Mouse (Mus musculus) hindbrain, embryonic 15.5 days (tissue): ENCODE measurements around the gene Igdcc3. TPM values are rescaled to one million over a fixed set of nuclear protein-coding genes. Genes with fewer than 3 reads are reported as not detected.

Source experiments
- ATAC-seq: fragments of 200-750 bp; cut with Nextera tagmentation; 2 replicates; pipeline ENCODE4 v1.8.0; 2017; ENCODE audit warnings: low read depth, moderate number of reproducible peaks, moderate TSS enrichment; ENCODE audit not compliant: low FRiP score
- H3K27ac ChIP-seq: fragments of 300-500 bp; sonication (generic); replicated peaks from 2 replicates; pipeline ENCODE4 v1.5.1; 2015; ENCODE audit warnings: mild to moderate bottlenecking, inconsistent platforms
- H3K27me3 ChIP-seq: fragments of 300-500 bp; sonication (generic); 2 replicates; pipeline ENCODE4 v1.6.1; 2015; ENCODE audit warnings: control low read depth, inconsistent platforms
- H3K36me3 ChIP-seq: fragments of 300-500 bp; sonication (generic); 2 replicates; pipeline ENCODE4 v1.6.1; 2015; ENCODE audit warnings: control low read depth, inconsistent platforms
- H3K4me1 ChIP-seq: fragments of 300-500 bp; sonication (generic); replicated peaks from 2 replicates; pipeline ENCODE4 v1.6.1; 2015; ENCODE audit warnings: control low read depth, inconsistent platforms
- H3K4me2 ChIP-seq: fragments of 300-500 bp; sonication (generic); 2 replicates; pipeline ENCODE4 v1.6.1; 2015; ENCODE audit warnings: moderate library complexity, mild to moderate bottlenecking, inconsistent platforms
- H3K4me3 ChIP-seq: fragments of 300-500 bp; sonication (generic); 2 replicates; pipeline ENCODE4 v1.5.1; 2015; ENCODE audit warnings: mild to moderate bottlenecking, inconsistent platforms
- H3K9ac ChIP-seq: fragments of 300-500 bp; sonication (generic); 2 replicates; pipeline ENCODE4 v1.6.1; 2015; ENCODE audit warnings: inconsistent platforms
- H3K9me3 ChIP-seq: fragments of 300-500 bp; sonication (generic); 2 replicates; pipeline ENCODE4 v1.6.1; 2016; ENCODE audit warnings: control low read depth, inconsistent platforms
- WGBS: fragments of 180-500 bp; shearing (Covaris S2); methylation state at CpG from one replicate; pipeline ENCODE4 v1.1.7; 2015; 5-methylcytosine and 5-hydroxymethylcytosine counted together
- polyA plus RNA-seq: library from polyadenylated mRNA; unstranded; fragments of >200 nt; fragmentation: Nextera tagmentation; extraction: Ambion mirVana; gene quantifications from 2 replicates; pipeline ENCODE4 v1.2.1, GENCODE M21; 2015

Gene Igdcc3
- polyA plus RNA-seq, 1 experiment from 2014 or later = 9.9 TPM

DNA sequence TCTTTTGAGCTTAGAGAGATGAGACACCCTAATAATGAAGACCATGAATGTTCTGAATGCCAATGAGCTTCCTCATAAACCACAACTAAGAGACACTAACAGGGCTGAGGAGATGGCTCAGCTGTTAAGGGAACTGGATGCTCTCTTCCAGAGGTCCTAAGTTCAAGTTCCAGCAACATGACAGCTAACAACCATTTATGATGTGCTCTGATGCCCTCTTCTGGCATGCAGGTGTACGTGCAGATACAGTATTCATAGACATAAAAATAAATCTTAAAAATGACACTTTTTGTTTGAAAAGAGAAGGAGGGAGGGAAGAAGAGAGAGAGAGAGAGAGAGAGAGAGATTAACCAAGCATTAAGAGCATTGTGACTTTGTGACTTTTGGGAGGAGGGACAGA, 23.9 kb downstream of the Igdcc3 start:
- ATAC-seq = no peak
- 30% methylated on average over 1 of the region's 1 CpGs for WGBS
- H3K9me3 ChIP-seq = no peaks in the 10 kb centered on the region

DNA sequence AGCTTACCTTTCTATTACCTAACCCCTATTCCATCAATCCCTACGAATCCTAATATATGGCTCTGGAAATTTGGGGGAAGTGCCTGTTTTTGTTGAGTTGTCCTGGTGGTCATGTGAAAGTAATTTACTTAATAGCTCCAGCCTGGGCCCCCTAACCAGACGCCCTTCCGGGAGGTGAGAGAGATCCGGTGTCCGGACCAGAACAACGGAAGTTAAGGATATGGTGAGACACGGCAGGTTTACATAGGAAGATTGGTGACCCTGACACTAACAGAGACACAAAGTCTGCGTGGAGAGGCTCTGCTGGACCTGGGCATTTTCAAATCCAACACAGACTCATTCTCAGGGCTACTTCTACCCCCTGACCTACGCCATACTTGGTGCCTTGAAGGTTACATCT, 25.4 kb downstream of the Igdcc3 start:
- Histone ChIP-seq H3K9ac (no peak overlapping the region), H3K27ac (no peak overlapping the region), H3K9me3 (no peaks in the 10 kb centered on the region), H3K4me2 (no peak overlapping the region), H3K4me1 (peaks cover 19% of the 10 kb centered on the region), H3K27me3 (no peaks in the 10 kb centered on the region), H3K36me3 (no peaks in the 10 kb centered on the region), H3K4me3 (no peak overlapping the region)
- no peak for ATAC-seq
- 77% methylated on average over 9 of the region's 9 CpGs for whole genome bisulfite sequencing

More for the DNA sequence above, 23.9 kb downstream of the Igdcc3 start:
- Histone ChIP-seq H3K9ac (no peak overlapping the region), H3K36me3 (no peaks in the 10 kb centered on the region), H3K4me1 (peaks cover 25% of the 10 kb centered on the region), H3K27ac (no peak overlapping the region), H3K4me2 (no peak overlapping the region), H3K27me3 (no peaks in the 10 kb centered on the region), H3K4me3 (no peak overlapping the region)

DNA sequence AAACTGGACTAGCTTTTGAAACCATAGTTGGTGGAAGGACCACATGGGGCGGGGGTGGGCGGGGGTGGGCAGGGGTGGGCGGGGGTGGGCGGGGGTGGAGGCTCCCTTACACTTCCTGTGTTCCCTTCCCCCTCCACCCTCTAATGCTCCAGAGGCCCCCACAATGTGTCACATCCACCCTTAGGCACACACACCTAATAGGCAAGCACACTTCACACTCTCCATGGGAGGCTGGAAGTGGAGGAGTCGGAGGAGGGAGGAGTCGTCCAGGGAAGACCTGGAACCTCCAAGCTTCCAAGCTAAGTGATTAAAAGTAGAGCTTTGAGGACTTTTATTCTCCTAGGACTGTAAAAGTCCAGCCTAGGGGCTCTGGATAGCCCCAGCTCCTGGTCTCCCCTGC, 27.5 kb downstream of the Igdcc3 start:
- 57% methylated on average over 6 of the region's 6 CpGs for WGBS
- Histone ChIP-seq H3K4me3 (no peak overlapping the region), H3K4me1 (peaks cover under 1% of the 10 kb centered on the region; the same call in 1 of the 2 replicates), H3K27ac (peak overlapping the region; percentile 53; the same call in 1 of the 2 replicates), H3K27me3 (no peaks in the 10 kb centered on the region), H3K9me3 (no peaks in the 10 kb centered on the region), H3K9ac (no peak overlapping the region), H3K4me2 (no peak overlapping the region), H3K36me3 (no peaks in the 10 kb centered on the region)
- ATAC-seq = no peak

DNA sequence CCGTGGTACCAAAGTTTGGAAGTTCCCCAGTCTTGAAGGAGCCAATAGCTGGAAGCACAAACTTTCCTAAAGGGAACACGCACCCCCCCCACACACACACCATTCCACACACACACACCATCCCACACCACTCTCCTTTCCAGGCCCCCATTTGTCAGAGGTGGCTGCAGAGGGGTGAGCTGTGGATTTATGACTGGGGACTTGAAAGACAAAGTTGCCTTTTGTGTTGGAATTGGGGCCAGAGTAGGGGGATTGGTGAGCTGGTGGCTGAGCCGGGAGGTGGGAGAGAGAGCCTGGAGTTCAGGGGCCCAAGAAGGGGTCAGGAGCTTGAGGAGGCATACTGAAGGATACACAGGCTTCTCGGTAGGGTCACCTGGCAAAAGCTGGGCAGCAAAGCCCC, 28.0 kb downstream of the Igdcc3 start:
- no peaks in the 10 kb centered on the region; the same call in 1 of the 2 replicates for H3K4me1 ChIP-seq

DNA sequence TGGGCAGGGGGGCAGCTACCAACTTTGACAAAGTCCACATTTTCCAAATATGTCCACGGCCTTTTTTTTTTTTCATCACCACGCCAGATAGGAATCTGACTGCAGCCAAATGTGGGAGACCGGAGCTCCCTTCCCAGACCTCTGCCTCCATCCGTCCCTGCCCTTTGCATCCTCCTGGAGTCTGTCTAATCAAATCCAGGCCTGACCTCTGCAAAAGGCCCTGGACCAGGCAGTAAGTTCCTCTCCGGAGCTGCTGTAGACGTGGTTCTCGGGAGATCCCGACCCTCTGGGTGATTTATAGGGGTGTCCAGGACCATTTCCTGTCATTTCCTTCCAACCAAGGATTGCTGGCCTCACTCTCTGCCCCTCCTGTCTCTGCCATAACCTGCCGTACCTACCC, 31.7 kb downstream of the Igdcc3 start:
- Histone ChIP-seq H3K27me3 (no peaks in the 10 kb centered on the region), H3K4me1 (peaks cover 28% of the 10 kb centered on the region), H3K9me3 (no peaks in the 10 kb centered on the region), H3K36me3 (no peaks in the 10 kb centered on the region), H3K4me3 (no peak overlapping the region), H3K4me2 (no peak overlapping the region), H3K9ac (no peak overlapping the region), H3K27ac (no peak overlapping the region)
- WGBS = 75% methylated on average over 9 of the region's 9 CpGs
- no peak for ATAC-seq

More for the DNA sequence above, 28.0 kb downstream of the Igdcc3 start:
- Histone ChIP-seq H3K4me2 (no peak overlapping the region), H3K36me3 (no peaks in the 10 kb centered on the region), H3K9ac (no peak overlapping the region), H3K27me3 (no peaks in the 10 kb centered on the region), H3K9me3 (no peaks in the 10 kb centered on the region), H3K27ac (peak overlapping the region; percentile 53; the same call in 1 of the 2 replicates), H3K4me3 (no peak overlapping the region)
- ATAC-seq = no peak
- 41% methylated on average over 4 of the region's 4 CpGs for WGBS

DNA sequence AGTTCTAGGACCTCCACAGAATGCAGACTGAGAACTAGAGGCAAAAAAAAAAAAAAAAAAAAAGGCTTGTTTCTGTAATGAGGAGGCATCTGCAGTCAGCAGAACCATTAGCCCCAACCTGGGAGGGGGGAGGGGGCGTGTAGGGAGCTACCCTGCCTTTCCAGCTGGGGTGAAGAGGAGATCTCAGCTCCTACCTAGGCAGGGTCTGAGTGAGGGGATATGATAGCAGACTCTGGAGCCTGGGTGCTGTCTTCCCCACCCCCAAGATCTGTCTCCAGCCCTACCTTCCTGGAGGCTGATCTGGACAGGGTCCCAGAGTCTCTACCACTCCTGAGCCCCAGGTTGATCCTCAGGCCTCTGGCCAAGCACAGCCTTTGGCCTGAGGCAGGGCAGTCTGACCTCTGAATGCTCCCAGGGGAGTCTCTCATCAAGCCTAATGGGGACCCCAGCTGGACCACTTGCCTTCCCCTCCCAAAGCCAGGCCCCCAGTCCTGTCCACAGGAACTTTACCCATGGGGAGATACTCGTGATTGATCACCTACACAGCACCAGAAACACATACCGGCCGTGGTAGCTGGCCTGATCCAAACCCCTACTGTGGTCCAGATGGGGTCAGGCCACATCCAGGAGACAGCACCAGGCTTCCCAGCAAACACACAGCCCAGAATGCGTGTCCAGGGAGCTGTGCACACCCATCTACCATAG, 34.4 kb downstream of the Igdcc3 start:
- Histone ChIP-seq H3K4me1 (peaks cover 55% of the 10 kb centered on the region), H3K4me2 (no peak overlapping the region)
- 10% methylated on average over 5 of the region's 5 CpGs for WGBS

DNA sequence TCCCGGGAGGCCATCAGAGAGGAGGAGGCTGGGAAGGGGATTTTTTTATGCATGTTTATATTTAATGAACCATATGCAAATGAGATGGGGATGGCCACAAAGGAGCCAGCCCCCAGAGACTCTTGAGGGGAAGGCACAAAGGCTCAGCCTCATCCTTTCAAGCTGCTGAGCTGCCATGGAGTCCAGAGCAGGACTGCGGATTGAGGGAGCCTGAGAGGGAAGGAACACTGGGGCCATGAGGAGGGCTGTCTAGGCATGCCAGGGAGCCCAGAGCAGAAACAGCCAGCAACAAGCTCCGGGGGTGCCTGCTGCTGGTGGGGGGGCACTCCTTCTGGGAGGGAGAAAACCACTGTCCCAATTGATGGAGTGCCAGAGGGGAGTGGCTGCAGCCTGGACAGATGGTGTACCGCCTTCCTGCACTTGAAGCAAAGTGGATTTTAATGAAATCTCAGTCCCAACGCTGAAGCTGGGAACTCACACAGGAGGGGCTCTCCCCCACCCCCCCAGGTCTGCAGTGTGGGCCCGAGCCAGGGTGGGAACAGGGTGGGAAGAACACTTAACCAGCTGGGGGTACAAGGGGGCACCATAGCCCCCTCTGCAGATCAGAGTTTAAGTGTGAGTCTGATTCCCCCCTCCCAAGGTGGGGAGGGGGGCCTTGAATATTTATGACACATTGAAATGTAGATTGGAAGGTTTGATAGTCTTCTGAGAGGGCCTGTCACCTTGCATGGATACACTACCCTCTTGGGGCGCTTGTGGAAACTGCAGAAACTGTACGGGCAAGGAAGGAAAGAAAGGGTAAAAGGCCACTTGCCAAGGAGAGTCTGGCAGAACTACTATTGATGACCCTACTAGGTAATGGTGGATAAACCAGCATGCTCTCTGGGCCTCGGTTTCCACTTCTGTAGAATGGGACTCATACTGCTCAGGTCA, 35.2 kb downstream of the Igdcc3 start:
- ATAC-seq = peak; percentile 55
- Histone ChIP-seq H3K27ac (peak overlapping the region; percentile 71), H3K9ac (no peak overlapping the region), H3K4me3 (no peak overlapping the region), H3K4me2 (no peak overlapping the region), H3K36me3 (no peaks in the 10 kb centered on the region), H3K27me3 (no peaks in the 10 kb centered on the region), H3K4me1 (peaks cover 63% of the 10 kb centered on the region), H3K9me3 (no peaks in the 10 kb centered on the region)
- 14% methylated on average over 9 of the region's 9 CpGs for WGBS

More for the DNA sequence above, 34.4 kb downstream of the Igdcc3 start:
- Histone ChIP-seq H3K4me3 (no peak overlapping the region), H3K27me3 (no peaks in the 10 kb centered on the region), H3K27ac (peak overlapping the region; percentile 71), H3K9ac (no peak overlapping the region), H3K36me3 (no peaks in the 10 kb centered on the region), H3K9me3 (no peaks in the 10 kb centered on the region)
- peak; percentile 24; the same call in 1 of the 2 replicates for ATAC-seq

DNA sequence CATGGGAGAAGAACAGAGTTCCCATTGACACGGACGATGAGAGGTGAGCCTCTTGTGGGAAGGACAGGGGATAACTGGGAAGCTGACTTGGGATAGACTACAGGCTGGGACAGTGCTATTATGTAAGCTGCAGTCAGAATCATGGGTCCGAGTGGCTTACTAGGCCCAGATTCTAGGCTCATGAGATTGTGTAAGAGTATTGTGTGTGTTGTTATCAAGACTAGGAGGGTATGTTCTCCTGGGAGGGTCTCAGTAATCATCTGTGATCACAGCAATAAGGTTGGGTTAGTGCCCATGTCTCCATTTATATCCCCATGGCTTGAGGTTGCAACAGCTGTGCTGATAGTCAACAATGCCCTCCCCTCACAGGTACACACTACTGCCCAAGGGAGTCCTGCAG, 36.5 kb downstream of the Igdcc3 start:
- H3K9ac ChIP-seq = no peak overlapping the region
- no peaks in the 10 kb centered on the region for H3K27me3 ChIP-seq
- peaks cover 6% of the 10 kb centered on the region; the same call in 1 of the 2 replicates for H3K36me3 ChIP-seq
- 51% methylated on average over 3 of the region's 3 CpGs for WGBS
- no peak overlapping the region for H3K4me2 ChIP-seq
- ATAC-seq = no peak
- peaks cover 66% of the 10 kb centered on the region for H3K4me1 ChIP-seq
- no peaks in the 10 kb centered on the region for H3K9me3 ChIP-seq
- no peak overlapping the region for H3K4me3 ChIP-seq
- peak overlapping the region; percentile 48; the same call in 1 of the 2 replicates for H3K27ac ChIP-seq

DNA sequence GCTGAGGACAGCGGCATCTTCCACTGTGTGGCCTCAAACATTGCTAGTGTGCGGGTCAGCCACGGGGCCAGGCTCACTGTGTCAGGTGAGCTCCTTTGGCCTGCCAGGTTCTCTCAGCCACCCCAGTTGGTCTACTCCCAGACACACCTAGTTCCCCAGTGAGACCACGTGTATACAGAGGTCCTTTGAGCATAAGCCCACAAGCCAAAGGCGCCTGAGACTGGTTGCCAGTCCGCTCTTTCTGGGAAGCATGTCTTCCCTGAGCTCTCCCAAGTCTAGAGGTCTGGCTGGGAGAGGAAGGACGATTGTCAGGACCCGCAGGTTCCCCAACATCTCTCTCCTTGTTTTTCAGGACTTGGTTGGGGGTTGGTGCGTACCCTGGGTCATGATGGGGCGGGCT, 36.9 kb downstream of the Igdcc3 start:
- Histone ChIP-seq H3K27ac (peak overlapping the region; percentile 48; the same call in 1 of the 2 replicates), H3K36me3 (peaks cover 9% of the 10 kb centered on the region; the same call in 1 of the 2 replicates), H3K4me1 (peaks cover 66% of the 10 kb centered on the region), H3K4me3 (no peak overlapping the region), H3K9ac (no peak overlapping the region), H3K9me3 (no peaks in the 10 kb centered on the region), H3K4me2 (no peak overlapping the region), H3K27me3 (no peaks in the 10 kb centered on the region)
- ATAC-seq = no peak
- WGBS = 36% methylated on average over 10 of the region's 10 CpGs

DNA sequence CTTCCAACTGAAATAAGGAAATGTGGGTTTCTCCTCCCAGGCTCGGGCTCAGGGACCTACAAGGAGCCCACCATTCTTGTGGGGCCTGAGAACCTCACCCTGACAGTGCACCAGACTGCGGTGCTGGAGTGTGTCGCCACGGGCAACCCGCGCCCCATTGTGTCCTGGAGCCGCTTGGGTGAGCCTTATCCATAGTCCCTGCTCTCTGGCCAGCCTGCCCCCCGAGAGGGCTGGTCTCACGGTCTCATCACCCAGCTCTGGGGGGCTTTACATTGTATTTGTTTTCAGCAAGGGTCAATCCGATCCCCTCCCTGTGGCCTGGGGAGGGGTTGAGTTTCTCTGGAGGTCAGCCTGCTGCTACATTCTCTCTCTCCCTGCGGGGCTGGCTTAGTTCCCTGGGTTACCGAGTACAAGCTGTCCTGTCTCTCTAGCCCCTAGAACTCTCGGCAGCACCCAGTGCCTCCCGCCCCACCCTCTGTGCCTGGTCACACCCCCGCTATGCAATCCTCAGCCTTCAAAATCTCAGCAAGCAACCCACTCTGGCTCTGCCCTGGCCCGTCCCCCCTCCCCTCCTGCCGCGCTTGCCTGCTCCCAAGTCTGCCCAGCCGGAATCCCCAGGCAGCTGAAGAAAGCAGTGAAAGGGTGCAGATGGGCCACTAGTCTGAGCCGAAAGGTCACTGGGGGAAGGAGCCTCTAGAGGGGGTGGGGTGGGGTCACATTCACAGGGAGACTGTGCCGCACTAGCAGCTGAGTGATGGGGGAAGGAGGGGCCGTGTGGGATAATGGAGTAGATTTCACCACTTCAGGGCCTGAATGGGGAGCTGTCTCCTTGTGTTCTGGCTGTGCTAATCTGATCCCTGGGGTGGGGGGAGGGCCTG, 37.6 kb downstream of the Igdcc3 start:
- Histone ChIP-seq H3K4me3 (no peak overlapping the region), H3K36me3 (peaks cover 12% of the 10 kb centered on the region; the same call in 1 of the 2 replicates), H3K27ac (peak overlapping the region; percentile 48), H3K4me1 (peaks cover 66% of the 10 kb centered on the region), H3K9ac (no peak overlapping the region), H3K27me3 (no peaks in the 10 kb centered on the region), H3K9me3 (no peaks in the 10 kb centered on the region), H3K4me2 (peak overlapping the region; percentile 31)
- peak; percentile 73 for ATAC-seq
- 10% methylated on average over 22 of the region's 22 CpGs for WGBS

DNA sequence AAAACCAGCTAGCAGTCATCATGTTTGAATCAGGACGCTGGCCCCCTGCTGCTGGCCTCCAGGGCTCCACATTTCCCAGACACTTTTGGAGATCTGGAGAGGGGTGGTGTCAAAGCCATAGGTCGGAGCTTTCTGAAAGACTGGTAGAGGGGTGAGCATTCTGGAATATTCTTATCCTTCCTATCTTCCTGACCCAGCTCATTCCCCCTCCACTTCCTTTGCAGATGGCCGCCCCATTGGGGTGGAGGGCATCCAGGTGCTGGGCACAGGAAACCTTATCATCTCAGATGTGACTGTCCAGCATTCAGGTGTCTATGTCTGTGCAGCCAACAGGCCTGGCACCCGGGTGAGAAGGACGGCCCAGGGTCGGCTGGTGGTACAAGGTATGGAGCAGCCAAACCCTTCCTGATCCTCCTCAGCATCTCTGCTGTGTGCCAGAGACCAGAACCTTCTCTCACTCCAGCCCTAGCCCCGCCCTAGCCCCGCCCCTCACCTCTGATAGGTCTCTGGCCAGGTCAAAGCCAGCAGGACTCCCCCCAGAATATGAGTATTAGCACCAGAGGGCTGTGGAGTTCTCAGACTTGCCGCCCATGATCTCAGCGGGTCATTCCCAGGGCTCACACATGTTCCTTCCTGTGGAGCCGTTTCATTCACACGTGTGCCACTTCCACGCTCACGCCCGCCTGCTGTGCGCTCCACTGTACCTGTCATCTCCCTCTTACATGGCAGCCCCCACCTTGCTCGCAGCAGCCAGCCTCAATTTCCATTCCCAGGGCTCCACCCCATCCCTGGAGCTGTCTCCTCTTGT, 39.0 kb downstream of the Igdcc3 start:
- H3K4me1 ChIP-seq = peaks cover 65% of the 10 kb centered on the region
- H3K9ac ChIP-seq = no peak overlapping the region
- H3K4me3 ChIP-seq = no peak overlapping the region
- WGBS = 21% methylated on average over 17 of the region's 17 CpGs
- no peak for ATAC-seq
- peak overlapping the region; percentile 31 for H3K4me2 ChIP-seq
- H3K36me3 ChIP-seq = peaks cover 18% of the 10 kb centered on the region; the same call in 1 of the 2 replicates
- no peaks in the 10 kb centered on the region for H3K27me3 ChIP-seq
- no peaks in the 10 kb centered on the region for H3K9me3 ChIP-seq
- peak overlapping the region; percentile 48; the same call in 1 of the 2 replicates for H3K27ac ChIP-seq
